Mouse (Mus musculus) erythroid progenitor cell, adult 5-6 weeks (primary cell): ENCODE measurements around the gene Akt1s1. TPM values are rescaled to one million over a fixed set of nuclear protein-coding genes. Genes with fewer than 3 reads are reported as not detected.
"Not testable (repeated sequence)": the region's sequence is repeated elsewhere in the genome, so short reads cannot be mapped to it uniquely, and the experiment has no call there.

Experiments
- ATAC-seq: replicated peaks from 2 replicates; pipeline ENCODE4 v1.8.0; 2016; ENCODE audit warnings: moderate number of reproducible peaks, mild to moderate bottlenecking, moderate TSS enrichment, inconsistent platforms; ENCODE audit not compliant: poor library complexity, low FRiP score, severe bottlenecking
- total RNA-seq, 2 experiments: library from RNA; stranded (forward) in 1 of 2; stranded (reverse) in 1 of 2; fragments of 150-400 nt in 1 of 2; fragments of 186-747, 209-891 nt in 1 of 2; gene quantifications; 2 replicates each; pipeline versions ENCODE4 v1.2.3 to v1.2.4; 2015 to 2017; ENCODE audit warnings: low replicate concordance in 2 of 2

The Akt1s1 gene
- total RNA-seq, 2 experiments from 2014 or later: 3.8 to 27.8 TPM

DNA sequence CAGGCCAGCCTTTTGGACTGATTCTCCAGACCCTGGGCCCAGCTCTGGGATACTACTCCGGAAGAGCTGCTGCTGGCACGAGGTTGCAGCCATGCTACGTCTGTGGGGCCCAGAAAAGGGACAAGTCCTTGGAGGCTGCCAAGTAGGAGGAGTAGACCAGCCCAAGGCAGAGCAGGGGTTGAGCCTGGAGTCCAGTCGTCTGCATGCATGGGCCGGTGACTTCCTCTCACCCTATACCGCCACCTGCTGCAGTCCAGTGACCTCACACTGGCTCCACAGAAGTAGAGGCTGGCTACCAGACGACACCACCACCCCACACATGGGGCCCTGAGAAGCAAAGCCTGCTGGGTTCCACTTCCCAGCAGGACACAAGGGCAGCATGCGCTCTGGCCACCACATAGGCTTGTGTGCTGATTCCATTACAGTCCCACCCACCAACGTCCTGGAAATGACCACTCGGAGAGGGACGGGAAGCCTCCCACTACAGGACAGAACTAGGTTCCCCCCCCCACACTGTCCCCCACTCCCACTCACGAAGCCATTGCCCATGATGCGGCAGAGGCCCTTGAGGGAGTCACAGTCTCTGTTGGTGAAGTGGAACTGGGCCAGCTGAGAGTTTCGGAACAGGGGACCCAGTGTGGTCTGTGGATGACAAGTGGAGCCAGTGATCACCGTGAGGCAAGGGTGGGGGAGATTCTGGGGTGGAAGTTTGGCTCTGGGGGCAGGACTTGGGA is 17.7 kb downstream of the Akt1s1 start:
- ATAC-seq: no peak

DNA sequence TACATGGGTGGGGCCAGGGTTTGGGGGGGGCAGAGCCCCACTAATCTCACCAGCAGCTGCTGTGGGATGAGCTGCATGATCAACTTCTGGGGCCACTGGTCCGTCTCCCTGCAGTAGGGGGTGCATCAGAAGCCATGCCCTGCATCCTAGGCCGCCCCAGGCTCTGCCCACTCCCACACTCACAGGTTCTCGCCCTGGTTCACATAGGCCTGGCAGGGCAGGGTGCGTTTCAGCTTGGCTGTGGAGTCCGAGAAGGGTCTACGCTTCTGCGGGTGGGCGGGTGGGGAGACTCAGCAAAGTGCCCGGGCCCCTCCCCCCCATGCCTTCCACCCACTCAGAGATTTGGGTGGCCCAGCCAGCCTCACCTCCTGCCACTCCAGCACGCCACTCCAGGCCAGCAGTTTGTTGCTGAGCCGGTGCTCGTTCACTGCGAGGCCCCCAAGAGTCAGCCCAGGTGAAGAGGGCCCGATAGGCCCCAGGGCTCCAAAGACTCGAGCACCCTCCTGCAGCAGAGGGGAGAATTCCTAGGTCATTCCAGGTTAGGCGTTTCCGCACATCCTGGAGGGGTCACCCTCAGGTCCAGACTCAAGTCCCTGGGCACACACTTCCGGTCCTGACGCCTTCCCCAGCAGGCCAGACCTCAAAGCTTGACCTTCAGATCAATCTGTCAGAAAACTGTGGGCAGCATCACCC is 18.4 kb downstream of the Akt1s1 start:
- no peak for ATAC-seq

GRCm38 (mm10) chr7:44867802-44868201 is 19.0 kb downstream of the Akt1s1 start:
- ATAC-seq: no peak

GRCm38 (mm10) chr7:44868465-44868864 is 19.7 kb downstream of the Akt1s1 start:
- no peak for ATAC-seq

GRCm38 (mm10) chr7:44868919-44869696 is 20.3 kb downstream of the Akt1s1 start:
- no peak for ATAC-seq

DNA sequence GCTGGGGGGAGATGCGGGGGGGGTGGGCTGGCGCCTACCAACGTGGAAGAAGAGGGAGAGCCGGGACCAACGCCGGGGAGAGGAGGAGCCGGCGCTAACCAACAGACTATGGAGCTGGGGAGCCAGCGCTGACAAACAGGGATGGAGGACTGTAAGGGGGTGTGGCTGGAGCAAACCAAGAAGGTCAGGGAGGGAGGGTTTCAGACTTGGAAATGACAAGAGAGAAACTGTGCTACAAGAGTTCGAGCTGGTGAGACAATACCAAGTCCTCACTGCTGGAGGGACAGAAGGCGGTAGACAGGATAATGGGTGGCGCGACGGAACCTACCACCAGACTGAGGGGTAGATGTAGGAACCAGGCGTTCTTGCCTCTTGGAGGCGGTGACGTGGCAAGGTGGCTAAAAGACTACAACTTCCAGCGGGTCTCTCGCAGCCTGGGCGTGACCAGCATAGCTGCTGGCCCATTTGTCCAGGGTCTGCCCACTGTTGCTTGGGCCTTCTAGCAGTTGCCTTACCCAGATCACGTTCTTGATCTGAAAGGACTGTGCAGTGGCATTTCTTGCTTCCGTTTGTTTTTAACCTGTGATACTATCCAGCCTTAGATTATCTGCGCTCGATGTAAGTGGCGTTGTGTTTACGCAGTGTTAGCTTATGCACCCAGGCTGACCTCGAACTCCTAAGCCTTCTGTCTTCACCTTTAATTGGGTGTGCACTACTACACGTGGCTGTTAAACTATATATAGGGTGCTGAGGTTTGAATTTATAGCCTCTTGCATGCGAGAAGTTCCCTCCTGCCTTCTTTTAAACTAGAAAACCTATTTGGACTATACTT is 21.1 kb downstream of the Akt1s1 start, which contains the start of gene Ptov1:
Gene Ptov1, minus strand, starts transcription at position 92 of the 832 bp plus-strand sequence.
- ATAC-seq: peak; percentile 73

- ATAC-seq: no peak
Measured at GRCm38 (mm10) chr7:44870614-44871013, 21.8 kb downstream of the Akt1s1 start.

DNA sequence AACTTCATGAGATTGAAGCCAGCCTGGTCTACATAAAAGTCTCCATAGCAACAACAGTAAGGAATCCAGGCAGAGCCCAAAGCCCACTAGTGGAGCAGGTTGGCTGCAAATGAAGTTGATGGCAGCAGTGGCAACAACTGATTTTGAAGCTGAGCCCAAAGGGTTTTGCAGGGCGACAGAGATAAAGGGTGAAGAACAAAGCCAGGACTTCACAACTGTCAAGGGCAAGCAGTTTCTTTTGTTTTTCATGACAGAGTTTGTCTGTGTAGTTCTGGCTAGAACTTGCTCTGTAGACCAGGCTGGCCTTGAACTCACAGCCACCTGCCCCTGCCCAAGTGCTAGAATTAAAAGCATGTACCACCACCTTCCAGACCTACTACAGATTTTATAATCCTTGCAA is 22.4 kb downstream of the Akt1s1 start:
- no peak for ATAC-seq

DNA sequence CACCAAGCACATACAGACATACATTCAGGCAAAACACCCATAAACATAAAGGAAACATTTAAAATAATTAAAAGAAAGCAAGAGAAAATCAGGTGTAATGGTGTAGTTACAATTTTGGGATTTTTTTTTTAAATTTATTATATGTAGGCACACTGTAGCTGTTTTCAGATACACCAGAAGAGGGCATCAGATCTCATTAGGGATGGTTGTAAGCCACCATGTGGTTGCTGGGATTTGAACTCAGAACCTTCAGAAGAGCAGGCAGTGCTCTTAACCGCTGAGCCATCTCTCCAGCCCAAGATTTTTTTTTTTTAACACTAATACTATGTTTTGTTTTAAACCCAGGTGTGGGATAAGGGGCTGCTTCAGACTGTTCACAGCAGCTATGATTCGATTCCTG is 23.0 kb downstream of the Akt1s1 start:
- ATAC-seq: not testable (repeated sequence)

DNA sequence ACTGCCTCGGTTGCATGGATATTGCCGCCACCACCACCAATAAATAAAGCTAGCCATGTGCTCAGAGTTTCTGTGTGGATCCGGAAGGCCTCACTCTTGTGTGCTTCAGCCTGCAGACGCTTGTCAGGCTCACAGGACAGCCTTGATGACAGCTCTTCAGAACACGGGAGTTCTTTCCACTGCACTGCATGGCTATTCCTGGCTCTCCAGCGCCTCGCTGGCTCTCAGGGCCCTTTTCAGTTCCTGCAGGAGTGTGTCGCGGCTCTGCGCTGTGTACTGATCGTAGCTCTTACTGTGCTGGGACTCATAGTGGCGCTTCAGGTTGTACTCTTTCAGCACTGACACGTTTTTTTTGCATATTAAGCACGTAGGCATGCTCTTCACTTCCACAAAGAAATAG is 29.0 kb downstream of the Akt1s1 start:
- no peak for ATAC-seq

DNA sequence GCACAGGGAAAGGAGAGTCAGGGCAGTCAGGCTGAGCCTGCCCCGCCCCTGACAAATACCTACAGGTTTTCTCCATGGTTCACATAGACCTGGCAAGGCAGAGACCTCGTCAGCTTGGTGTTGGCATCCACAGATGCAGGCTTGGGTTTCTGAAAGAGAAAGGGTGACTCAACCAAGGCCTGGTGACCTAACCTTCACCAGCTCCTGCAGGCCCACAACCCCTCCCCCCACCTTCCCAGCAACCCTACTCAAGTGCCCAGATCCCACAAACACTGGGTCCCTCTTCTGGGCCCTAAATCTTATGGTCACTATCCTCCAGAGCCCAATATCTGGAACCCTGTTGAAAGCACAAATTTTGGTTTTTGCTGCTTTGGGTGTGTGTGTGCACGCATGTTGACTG is 34.2 kb downstream of the Akt1s1 start:
- ATAC-seq: no peak

DNA sequence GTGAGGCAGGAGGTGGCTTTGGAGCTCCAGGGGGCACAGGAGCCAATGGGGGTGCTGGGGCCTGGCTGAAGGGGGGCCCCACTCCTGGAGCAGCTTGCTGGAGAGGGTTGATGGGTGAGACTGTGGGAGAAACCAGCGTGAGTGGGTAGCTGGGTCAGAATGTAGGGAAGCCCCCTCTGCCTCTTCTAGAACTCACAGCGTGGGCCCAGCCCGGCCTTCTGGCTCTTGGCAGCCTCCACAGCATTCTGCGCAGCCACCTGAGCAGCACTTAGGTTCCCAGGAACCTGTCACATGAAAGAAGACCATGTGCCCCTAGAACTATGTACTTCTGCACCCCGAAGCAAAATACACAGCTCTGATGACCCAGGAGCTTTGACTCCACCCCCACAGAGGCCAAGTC is 35.8 kb downstream of the Akt1s1 start:
- ATAC-seq: no peak

- no peak for ATAC-seq
Measured at GRCm38 (mm10) chr7:44886964-44887363, 38.2 kb downstream of the Akt1s1 start.

DNA sequence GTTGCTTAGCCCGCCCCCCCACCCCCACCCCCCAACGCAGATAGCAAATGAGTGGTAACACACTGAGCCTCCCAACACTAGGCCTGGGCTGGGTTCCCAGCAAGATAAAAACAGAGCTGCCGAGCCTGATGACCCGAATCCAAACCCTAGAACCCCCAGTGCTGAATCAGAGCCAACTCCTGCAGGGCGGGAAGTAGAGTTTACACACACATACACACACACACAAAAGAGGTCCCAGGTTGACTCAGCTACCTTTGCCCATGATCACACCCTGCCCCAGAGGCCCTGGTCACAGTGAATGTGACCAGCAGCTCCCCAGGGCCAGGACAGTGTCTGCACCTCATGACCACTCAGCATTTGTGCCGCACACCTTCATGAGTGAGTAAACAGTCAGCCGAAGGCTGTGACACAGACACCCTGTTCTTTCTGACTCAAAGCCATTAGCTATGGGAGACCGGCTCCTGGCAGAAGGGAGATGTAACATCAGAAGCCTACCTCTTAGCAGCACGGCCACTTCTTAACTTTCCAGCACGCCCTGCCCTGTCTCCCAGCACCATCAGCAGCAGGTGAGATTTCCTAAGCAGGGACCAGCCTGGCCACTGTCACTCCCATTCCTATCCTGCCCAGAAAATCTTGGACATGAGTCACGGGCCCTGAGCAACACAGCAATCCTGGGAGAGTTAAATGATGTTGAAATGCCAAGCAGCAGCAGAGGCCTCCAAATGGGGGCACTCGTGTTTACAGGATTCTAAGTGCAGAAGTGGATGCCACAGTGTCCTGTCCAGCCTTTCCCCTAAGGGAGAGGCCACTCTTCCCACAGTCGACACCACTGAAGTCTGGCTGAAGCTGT is 39.7 kb downstream of the Akt1s1 start:
- no peak for ATAC-seq

GRCm38 (mm10) chr7:44890180-44890579 is 41.4 kb downstream of the Akt1s1 start:
- ATAC-seq: no peak

GRCm38 (mm10) chr7:44890737-44891136 is 41.9 kb downstream of the Akt1s1 start:
- no peak for ATAC-seq

DNA sequence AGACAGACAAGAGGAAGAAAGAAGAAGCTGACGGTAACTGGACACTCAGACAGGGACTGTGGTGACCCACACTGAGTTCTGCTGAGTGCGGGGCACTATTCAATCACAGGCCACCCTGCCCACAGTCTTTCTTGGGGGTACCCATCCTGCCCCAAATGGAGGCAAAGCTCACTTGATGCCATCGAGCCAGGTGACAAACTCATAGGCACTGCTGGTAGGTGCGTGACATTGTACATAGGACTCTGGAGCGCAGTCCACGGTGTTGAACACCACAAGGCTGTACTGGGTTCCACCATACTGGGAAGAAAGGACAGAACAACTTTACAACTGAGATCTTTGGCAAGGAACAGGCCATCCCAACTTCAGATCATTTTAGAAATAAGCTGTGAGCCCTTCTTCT is 42.8 kb downstream of the Akt1s1 start:
- 0 out of 2 replicates have a peak, but pooled peaks have one; percentile 13 for ATAC-seq

- ATAC-seq: peak; percentile 85
Measured at GRCm38 (mm10) chr7:44892276-44892921, 43.6 kb downstream of the Akt1s1 start, which contains the start of gene Med25. Gene Med25 (minus strand): TSS chr7:44892712.
